Mouse (Mus musculus): ENCODE measurements around the gene Mt4. TPM values are rescaled to one million over a fixed set of nuclear protein-coding genes. Genes with fewer than 3 reads are reported as not detected.
A peak's percentile ranks its signal among the peaks of the same experiment; 100 is the strongest.

Gene Mt4
- polyA plus RNA-seq, 1 experiment from 2014 or later: not detected

GRCm38 (mm10) chr8:94113435-94113834 lies 23.6 kb upstream of the Mt4 start:
- no peaks in the 10 kb centered on the region for H3K27me3 ChIP-seq (ENCODE audit: insufficient read depth, low read length)
- H3K9ac ChIP-seq (replicated peaks): no peak overlapping the region
- no peak for ATAC-seq
- no peak overlapping the region for H3K27ac ChIP-seq (ENCODE audit: low read depth)
- H3K4me2 ChIP-seq (ENCODE audit: low read depth, low read length): no peak overlapping the region
- DNase-seq: no peak
- peaks cover 20% of the 10 kb centered on the region for H3K4me1 ChIP-seq (ENCODE audit: insufficient read depth)
- no peak overlapping the region for H3K4me3 ChIP-seq (ENCODE audit: low read depth, low read length)
- 63% methylated on average over 1 of the region's 1 CpGs for WGBS (ENCODE audit: insufficient replicate concordance)
- H3K36me3 ChIP-seq (replicated peaks; ENCODE audit: insufficient read depth, low read length): no peaks in the 10 kb centered on the region
- H3K9me3 ChIP-seq (ENCODE audit: low read length): no peaks in the 10 kb centered on the region
- TF ChIP-seq CTCF (IDR thresholded peaks at IDR 0.05; ENCODE audit: low read depth) (no peak), EP300 (IDR thresholded peaks at IDR 0.05; ENCODE audit: low read depth) (no peak)

- Histone ChIP-seq H3K36me3 (replicated peaks; ENCODE audit: insufficient read depth, low read length) (no peaks in the 10 kb centered on the region), H3K4me1 (ENCODE audit: insufficient read depth) (peaks cover 24% of the 10 kb centered on the region), H3K27me3 (ENCODE audit: insufficient read depth, low read length) (no peaks in the 10 kb centered on the region), H3K27ac (ENCODE audit: low read depth) (no peak overlapping the region), H3K9ac (replicated peaks) (no peak overlapping the region), H3K9me3 (ENCODE audit: low read length) (no peaks in the 10 kb centered on the region), H3K4me3 (ENCODE audit: low read depth, low read length) (no peak overlapping the region), H3K4me2 (ENCODE audit: low read depth, low read length) (no peak overlapping the region)
- no peak for ATAC-seq
- 86% methylated on average over 2 of the region's 2 CpGs for WGBS (ENCODE audit: insufficient replicate concordance)
- no peak for DNase-seq
- TF ChIP-seq CTCF (IDR thresholded peaks at IDR 0.05; ENCODE audit: low read depth) (no peak), EP300 (IDR thresholded peaks at IDR 0.05; ENCODE audit: low read depth) (no peak)
Observed at GRCm38 (mm10) chr8:94113972-94114371, 23.0 kb upstream of the Mt4 start.

- H3K4me2 ChIP-seq (ENCODE audit: low read depth, low read length): no peak overlapping the region
- H3K9ac ChIP-seq (replicated peaks): no peak overlapping the region
- TF ChIP-seq CTCF (IDR thresholded peaks at IDR 0.05; ENCODE audit: low read depth) (no peak), EP300 (IDR thresholded peaks at IDR 0.05; ENCODE audit: low read depth) (peak; percentile 61; the same call in 1 of the 2 replicates)
- ATAC-seq (peak; percentile 92), DNase-seq (peak; percentile 45)
- peaks cover 8% of the 10 kb centered on the region; the same call in 1 of the 2 replicates for H3K4me1 ChIP-seq (ENCODE audit: insufficient read depth)
- no peaks in the 10 kb centered on the region for H3K9me3 ChIP-seq (ENCODE audit: low read length)
- WGBS (ENCODE audit: insufficient replicate concordance): 23% methylated on average over 6 of the region's 6 CpGs
- no peak overlapping the region for H3K27ac ChIP-seq (ENCODE audit: low read depth)
- H3K36me3 ChIP-seq (replicated peaks; ENCODE audit: insufficient read depth, low read length): no peaks in the 10 kb centered on the region
- no peak overlapping the region for H3K4me3 ChIP-seq (ENCODE audit: low read depth, low read length)
- no peaks in the 10 kb centered on the region for H3K27me3 ChIP-seq (ENCODE audit: insufficient read depth, low read length)
Observed at GRCm38 (mm10) chr8:94118776-94119430, 18.1 kb upstream of the Mt4 start.

DNA sequence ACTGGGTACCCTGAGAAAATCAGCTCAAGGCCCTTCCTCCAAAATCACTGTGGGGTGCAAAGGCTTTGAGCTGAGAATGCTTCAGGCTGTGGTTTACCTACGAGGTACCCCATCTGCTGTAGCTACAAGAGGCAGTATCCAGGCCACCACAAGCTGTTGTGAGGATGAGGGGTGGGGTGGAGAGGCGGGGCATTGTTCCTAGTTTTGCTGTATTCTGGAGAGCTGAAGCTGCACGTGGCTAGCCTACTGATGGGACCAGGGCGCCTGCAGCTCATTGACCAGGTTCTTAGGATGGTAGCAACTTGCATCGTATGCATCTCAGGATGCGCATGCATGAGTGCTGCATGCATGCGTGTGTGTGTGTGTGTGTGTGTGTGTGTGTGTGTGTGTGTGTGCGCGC lies 15.4 kb upstream of the Mt4 start:
- no peak overlapping the region for H3K27ac ChIP-seq (ENCODE audit: low read depth)
- no peaks in the 10 kb centered on the region for H3K36me3 ChIP-seq (replicated peaks; ENCODE audit: insufficient read depth, low read length)
- DNase-seq: no peak
- ATAC-seq: no peak
- H3K9ac ChIP-seq (replicated peaks): no peak overlapping the region
- WGBS (ENCODE audit: insufficient replicate concordance): 83% methylated on average over 9 of the region's 9 CpGs
- no peaks in the 10 kb centered on the region for H3K9me3 ChIP-seq (ENCODE audit: low read length)
- no peak for TF ChIP-seq CTCF (IDR thresholded peaks at IDR 0.05; ENCODE audit: low read depth)
- TF ChIP-seq EP300 (IDR thresholded peaks at IDR 0.05; ENCODE audit: low read depth): no peak
- no peaks in the 10 kb centered on the region for H3K27me3 ChIP-seq (ENCODE audit: insufficient read depth, low read length)
- peaks cover 8% of the 10 kb centered on the region; the same call in 1 of the 2 replicates for H3K4me1 ChIP-seq (ENCODE audit: insufficient read depth)
- H3K4me3 ChIP-seq (ENCODE audit: low read depth, low read length): no peak overlapping the region
- H3K4me2 ChIP-seq (ENCODE audit: low read depth, low read length): no peak overlapping the region

DNA sequence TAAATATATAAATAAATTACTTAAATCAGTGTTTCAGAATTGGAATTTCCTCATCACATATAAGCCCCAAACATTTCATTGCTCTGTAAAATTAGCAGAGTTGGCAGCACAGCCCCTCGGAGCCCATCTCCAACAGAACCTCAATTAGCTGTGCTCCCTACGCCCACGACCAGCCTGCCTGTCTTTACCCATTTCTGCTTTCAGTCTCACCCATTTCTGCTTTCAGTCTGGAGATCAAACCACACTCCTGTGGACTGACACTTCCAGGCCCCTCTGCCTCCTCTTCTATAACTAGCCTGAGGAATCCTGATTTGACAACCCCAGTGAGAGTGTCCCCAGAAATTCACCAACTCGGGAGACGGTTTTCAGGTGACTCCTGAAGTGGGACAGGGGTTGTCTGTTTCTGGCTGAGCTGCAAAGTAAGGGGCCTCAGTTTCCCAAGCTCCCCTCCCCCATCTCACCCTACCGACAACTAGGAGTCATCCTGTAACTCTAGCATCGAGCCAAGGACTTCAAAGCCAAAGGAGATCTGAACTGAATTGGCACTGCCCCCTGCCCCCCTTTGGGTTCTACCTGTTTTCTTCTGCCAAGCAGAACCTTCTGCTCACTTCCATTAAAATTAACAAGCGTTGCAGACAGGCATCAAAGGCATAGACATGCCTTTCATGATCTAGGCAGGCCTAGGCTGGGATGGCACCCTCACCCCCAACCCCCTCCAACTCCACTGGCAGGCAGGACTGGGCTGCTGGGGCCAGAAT lies 14.1 kb upstream of the Mt4 start:
- 47% methylated on average over 8 of the region's 8 CpGs for WGBS (ENCODE audit: insufficient replicate concordance)
- TF ChIP-seq EP300 (IDR thresholded peaks at IDR 0.05; ENCODE audit: low read depth): no peak
- no peak for TF ChIP-seq CTCF (IDR thresholded peaks at IDR 0.05; ENCODE audit: low read depth)
- Histone ChIP-seq H3K27ac (ENCODE audit: low read depth) (no peak overlapping the region), H3K9ac (replicated peaks) (no peak overlapping the region), H3K27me3 (ENCODE audit: insufficient read depth, low read length) (no peaks in the 10 kb centered on the region), H3K4me1 (ENCODE audit: insufficient read depth) (peaks cover 8% of the 10 kb centered on the region; the same call in 1 of the 2 replicates), H3K36me3 (replicated peaks; ENCODE audit: insufficient read depth, low read length) (no peaks in the 10 kb centered on the region), H3K4me3 (ENCODE audit: low read depth, low read length) (no peak overlapping the region), H3K9me3 (ENCODE audit: low read length) (no peaks in the 10 kb centered on the region), H3K4me2 (ENCODE audit: low read depth, low read length) (no peak overlapping the region)
- no peak for ATAC-seq
- DNase-seq: no peak

- Histone ChIP-seq H3K27me3 (ENCODE audit: insufficient read depth, low read length) (0 out of 2 replicates have a peak, but pooled peaks cover 2% of the 10 kb centered on the region), H3K27ac (ENCODE audit: low read depth) (no peak overlapping the region), H3K4me2 (ENCODE audit: low read depth, low read length) (no peak overlapping the region), H3K9ac (replicated peaks) (no peak overlapping the region), H3K4me3 (ENCODE audit: low read depth, low read length) (no peak overlapping the region), H3K36me3 (replicated peaks; ENCODE audit: insufficient read depth, low read length) (no peaks in the 10 kb centered on the region), H3K4me1 (ENCODE audit: insufficient read depth) (no peaks in the 10 kb centered on the region), H3K9me3 (ENCODE audit: low read length) (no peaks in the 10 kb centered on the region)
- DNase-seq (no peak), ATAC-seq (no peak)
- WGBS (ENCODE audit: insufficient replicate concordance): 71% methylated on average over 6 of the region's 6 CpGs
- TF ChIP-seq EP300 (IDR thresholded peaks at IDR 0.05; ENCODE audit: low read depth): no peak
- TF ChIP-seq CTCF (IDR thresholded peaks at IDR 0.05; ENCODE audit: low read depth): no peak
Observed at GRCm38 (mm10) chr8:94127711-94128110, 9.3 kb upstream of the Mt4 start.

Measured in liver, postnatal 0 days (tissue).